Mouse (Mus musculus): ENCODE measurements at regions not wholly inside any gene's neighbourhood (a gene's known extent, or its start where the extent isn't known, plus 50 kb on each side); places are given as distances from the start of the nearest gene placed in this dataset.
A peak's percentile ranks its signal among the peaks of the same experiment; 100 is the strongest.

DNA sequence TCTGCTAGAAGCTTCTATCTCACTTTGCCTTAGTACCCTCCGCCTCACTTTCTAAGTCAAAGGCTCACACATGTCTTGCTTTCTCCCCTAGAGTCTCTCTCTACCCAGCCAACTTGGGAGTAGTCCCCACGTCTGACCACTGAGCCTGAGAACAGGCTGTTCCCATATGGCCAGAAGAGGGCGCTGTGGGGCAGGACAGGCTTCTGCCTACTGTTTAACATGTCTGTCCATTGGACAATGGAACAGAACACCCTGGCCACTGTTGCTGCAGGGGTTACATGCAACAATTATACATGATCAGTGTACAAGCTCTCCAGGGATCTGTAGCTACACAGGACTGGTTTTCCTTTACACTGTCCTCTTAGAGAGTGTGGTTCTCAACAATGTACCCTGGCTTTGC lies 52.5 kb upstream of the Glrp1 start:
- TF ChIP-seq MYOG (IDR thresholded peaks at IDR 0.05; ENCODE audit: control insufficient read depth, extremely low read depth, insufficient read length) (no peak), CTCF (IDR thresholded peaks at IDR 0.05; ENCODE audit: control insufficient read depth, insufficient read depth, insufficient read length) (peak; percentile 80)
- peaks cover 5% of the 10 kb centered on the region for H3K36me3 ChIP-seq (ENCODE audit: control insufficient read depth, insufficient read depth)
- no peaks in the 10 kb centered on the region for H3K79me3 ChIP-seq (ENCODE audit: low read depth)
- H3K4me3 ChIP-seq (ENCODE audit: insufficient read depth, poor library complexity, severe bottlenecking), result no peak overlapping the region
- H3K79me2 ChIP-seq (ENCODE audit: control insufficient read depth, insufficient read depth), result peaks cover 13% of the 10 kb centered on the region
- no peaks in the 10 kb centered on the region for H3K27me3 ChIP-seq (ENCODE audit: control insufficient read depth, insufficient read depth, insufficient read length)
- H3ac ChIP-seq (ENCODE audit: control insufficient read depth, insufficient read length, low read depth), result no peak overlapping the region

DNA sequence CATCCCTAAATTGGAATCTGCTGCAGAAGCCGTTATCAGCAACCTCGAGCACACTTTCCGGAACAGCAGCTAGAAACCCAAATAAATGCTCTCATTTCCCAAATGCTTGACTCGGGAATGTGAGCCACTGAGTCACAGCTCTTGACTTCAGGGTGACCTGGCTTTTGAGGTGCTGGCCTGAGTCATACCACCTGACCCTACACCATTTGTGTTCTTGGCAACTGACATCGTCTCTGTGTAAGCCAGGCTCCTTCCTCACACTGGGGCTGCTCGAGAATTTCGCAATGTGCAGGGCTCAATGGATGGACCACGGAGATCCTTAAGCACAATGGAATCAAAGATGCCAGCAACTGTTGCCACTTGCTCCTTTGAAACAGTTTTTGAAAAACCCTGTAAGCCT lies 50.9 kb upstream of the Glrp1 start:
- H3K79me3 ChIP-seq (ENCODE audit: low read depth), result no peaks in the 10 kb centered on the region
- peaks cover 5% of the 10 kb centered on the region for H3K36me3 ChIP-seq (ENCODE audit: control insufficient read depth, insufficient read depth)
- H3K4me3 ChIP-seq (ENCODE audit: insufficient read depth, poor library complexity, severe bottlenecking), result no peak overlapping the region
- H3ac ChIP-seq (ENCODE audit: control insufficient read depth, insufficient read length, low read depth), result no peak overlapping the region
- no peaks in the 10 kb centered on the region for H3K27me3 ChIP-seq (ENCODE audit: control insufficient read depth, insufficient read depth, insufficient read length)
- TF ChIP-seq USF1 (IDR thresholded peaks at IDR 0.05; ENCODE audit: low read depth), result peak; percentile 60
- peak; percentile 80 for TF ChIP-seq MYOD1 (IDR thresholded peaks at IDR 0.05; ENCODE audit: control insufficient read depth, insufficient read length, low read depth)
- no peak for TF ChIP-seq MYOG (IDR thresholded peaks at IDR 0.05; ENCODE audit: control insufficient read depth, extremely low read depth, insufficient read length)
- no peak for TF ChIP-seq CTCF (IDR thresholded peaks at IDR 0.05; ENCODE audit: control insufficient read depth, insufficient read depth, insufficient read length)
- peak; percentile 98 for TF ChIP-seq CEBPB (IDR thresholded peaks at IDR 0.05; ENCODE audit: low read depth)
- no peak for TF ChIP-seq MAX (IDR thresholded peaks at IDR 0.05)
- peak; percentile 81 for TF ChIP-seq FOSL1 (IDR thresholded peaks at IDR 0.05; ENCODE audit: insufficient read depth, low read length, poor library complexity, severe bottlenecking)
- H3K79me2 ChIP-seq (ENCODE audit: control insufficient read depth, insufficient read depth), result peaks cover 19% of the 10 kb centered on the region

Data from C2C12 (cell line).